In genomic region chr9:80216786-80217501, GRCm38 (mm10) we compare ENCODE assay signal across 13 mouse cellular contexts. TPM values are rescaled to one million over a fixed set of nuclear protein-coding genes. Genes with fewer than 3 reads are reported as not detected.
DNase-seq lines count a peak whose midpoint lies in the region; ATAC-seq and TF ChIP-seq lines count a peak whose summit lies in the region.
"Had no signal": no experiment of that assay in that cellular context is flagged by ENCODE, and none has a peak within 500 bp of the region (broad histone marks: within the 10 kb centered on the region; RNA-seq: fewer than 3 reads in every experiment).

No protein-coding gene starts in this region.

- H3K27me3 ChIP-seq in heart, embryonic 16.5 days (ENCODE audit: control insufficient read depth, insufficient read depth, low read length): no peaks in the 10 kb centered on the region
- no peaks in the 10 kb centered on the region for H3K27me3 ChIP-seq in myocyte (ENCODE audit: control insufficient read depth, insufficient read depth, insufficient read length)
- H3K27me3 ChIP-seq: intestine, embryonic 15.5 days; limb, embryonic 13.5 days; midbrain, embryonic 13.5 days had no signal

- ATAC-seq in heart, embryonic 16.5 days (replicated peaks; ENCODE audit: extremely low read depth, insufficient read depth, low FRiP score): no peak
- ATAC-seq: CD4-positive, CD25-positive, alpha-beta regulatory T cell, adult 4 months; intestine, embryonic 15.5 days; midbrain, embryonic 13.5 days had no signal

- no peak overlapping the region for H3ac ChIP-seq in myocyte (ENCODE audit: control insufficient read depth, insufficient read length)

- no peak for TF ChIP-seq POLR2A in myocyte (IDR thresholded peaks at IDR 0.05; ENCODE audit: insufficient read length, low read depth)

- H3K9ac ChIP-seq in heart, embryonic 16.5 days (ENCODE audit: low read length): peak overlapping the region; percentile 7; the same call in 1 of the 2 replicates
- H3K9ac ChIP-seq: intestine, embryonic 15.5 days; limb, embryonic 13.5 days; midbrain, embryonic 13.5 days had no signal

- peak overlapping the region; percentile 38; the same call in 1 of the 2 replicates for H3K4me2 ChIP-seq in heart, embryonic 16.5 days (ENCODE audit: low read depth, low read length)
- H3K4me2 ChIP-seq in myocyte (ENCODE audit: low read depth): peak overlapping the region; percentile 30
- H3K4me2 ChIP-seq: intestine, embryonic 15.5 days; limb, embryonic 13.5 days; midbrain, embryonic 13.5 days had no signal

- no peaks in the 10 kb centered on the region for H3K36me3 ChIP-seq in heart, embryonic 16.5 days (ENCODE audit: control insufficient read depth, insufficient read depth)
- H3K36me3 ChIP-seq in myocyte (ENCODE audit: control insufficient read depth, insufficient read depth): no peaks in the 10 kb centered on the region
- H3K36me3 ChIP-seq: intestine, embryonic 15.5 days; limb, embryonic 13.5 days; midbrain, embryonic 13.5 days had no signal

- no peak overlapping the region for H3K27ac ChIP-seq in heart, embryonic 16.5 days (ENCODE audit: low read length)
- H3K27ac ChIP-seq: intestine, embryonic 15.5 days; limb, embryonic 13.5 days; midbrain, embryonic 13.5 days had no signal

- H3K4me3 ChIP-seq in heart, embryonic 16.5 days (ENCODE audit: low read length): no peak overlapping the region
- no peak overlapping the region for H3K4me3 ChIP-seq in myocyte
- H3K4me3 ChIP-seq: intestine, embryonic 15.5 days; limb, embryonic 13.5 days; midbrain, embryonic 13.5 days had no signal

- WGBS in heart, embryonic 16.5 days: 67% methylated on average over 16 of the region's 16 CpGs

- no peaks in the 10 kb centered on the region for H3K79me2 ChIP-seq in myocyte (ENCODE audit: control insufficient read depth, insufficient read depth)

- no peak for DNase-seq in heart, adult 18-20 months
- DNase-seq in kidney, postnatal 14 days: peak; percentile 24
- no peak for DNase-seq in kidney, adult 8-10 months
- DNase-seq in brain, adult 2 months (ENCODE audit: low read depth, low spot score): peak; percentile 40
- DNase-seq in adrenal gland, postnatal 25 days: no peak
- DNase-seq: cerebellum, adult 8-10 months; retina, postnatal 1 day had no signal

- no peaks in the 10 kb centered on the region for H3K9me3 ChIP-seq in heart, embryonic 16.5 days (replicated peaks; ENCODE audit: control insufficient read depth, low read length)
- H3K9me3 ChIP-seq: intestine, embryonic 15.5 days; limb, embryonic 13.5 days; midbrain, embryonic 13.5 days had no signal

- 0 out of 2 replicates have a peak, but pooled peaks cover 9% of the 10 kb centered on the region for H3K4me1 ChIP-seq in heart, embryonic 16.5 days (ENCODE audit: control insufficient read depth, insufficient read depth, low read length)
- H3K4me1 ChIP-seq: intestine, embryonic 15.5 days had no signal

TF ChIP-seq in myocyte, 11 proteins besides CTCF, POLR2A, EP300 and RAD21:
- TF ChIP-seq USF1 (IDR thresholded peaks at IDR 0.05; ENCODE audit: low read depth) (no peak), MYOG (IDR thresholded peaks at IDR 0.05; ENCODE audit: control insufficient read depth in 1 of 3, insufficient read depth in 1 of 3, insufficient read length in 2 of 3, low read depth in 2 of 3) (peak in 1 of 3 experiments; percentile 37), TCF12 (IDR thresholded peaks at IDR 0.05; ENCODE audit: insufficient read depth, poor library complexity, severe bottlenecking) (no peak), E2F4 (IDR thresholded peaks at IDR 0.05; ENCODE audit: insufficient read depth) (no peak), MYOD1 (IDR thresholded peaks at IDR 0.05; ENCODE audit: control insufficient read depth in 1 of 3, insufficient read length in 2 of 3, low read depth in 2 of 3) (peak in 2 of 3 experiments; percentile 15 to 58), CEBPB (IDR thresholded peaks at IDR 0.05; ENCODE audit: insufficient read depth, poor library complexity, severe bottlenecking) (no peak), MAX (IDR thresholded peaks at IDR 0.05; ENCODE audit: low read depth) (no peak), REST (IDR thresholded peaks at IDR 0.05; ENCODE audit: insufficient read depth, insufficient read length) (no peak), SRF (IDR thresholded peaks at IDR 0.05; ENCODE audit: control insufficient read depth, insufficient read length, low read depth) (no peak), POLR2AphosphoS2 (IDR thresholded peaks at IDR 0.05; ENCODE audit: insufficient read length, low read depth) (no peak), TCF3 (IDR thresholded peaks at IDR 0.05; ENCODE audit: insufficient read length, low read depth) (no peak)

RNA-seq across cellular contexts. Expression of gene Myo6, which starts 52.1 kb away (rescaled TPM):
- polyA plus RNA-seq in heart, embryonic 16.5 days (2015; fragmentation: Nextera tagmentation; extraction: Ambion mirVana): 10.0 and 11.2 TPM in 2 replicates
- total RNA-seq in heart, adult 18-20 months (2021): 10 to 100 TPM; 10.5 to 10.8 TPM
- polyA plus RNA-seq in myocyte (2012; fragmentation: generic; extraction: Trizol): 4.1 TPM
- total RNA-seq in adrenal gland, postnatal 25 days (2021): 39.5 and 47.2 TPM in 2 replicates

Comparison
In these comparisons a context has a peak if more than half of its experiments do, and no peak if none do; other contexts are left out.
1. DNase-seq: peak in kidney, postnatal 14 days (single experiment) and brain, adult 2 months (single experiment); none in heart, adult 18-20 months (0 of 2), kidney, adult 8-10 months (0 of 2) and adrenal gland, postnatal 25 days (single experiment).